Comparison of ENCODE assay signal across 8 mouse cellular contexts in genomic region chr10:66640890-66641847, GRCm38 (mm10).
DNase-seq lines count a peak whose midpoint lies in the region; ATAC-seq lines count a peak whose summit lies in the region.

No protein-coding gene starts in this region.

- intact Hi-C loops in left cerebral cortex, postnatal 4 days (cut with DNase I), result no loop called here

- no peaks in the 10 kb centered on the region for H3K4me1 ChIP-seq in liver, embryonic 11.5 days (replicated peaks; ENCODE audit: control insufficient read depth, insufficient read depth, low read length)

- H3K27ac ChIP-seq in liver, embryonic 11.5 days (ENCODE audit: low read depth, low read length), result no peak overlapping the region

- H3K9me3 ChIP-seq in liver, embryonic 11.5 days (ENCODE audit: control insufficient read depth, low read length), result no peaks in the 10 kb centered on the region

- H3K27me3 ChIP-seq in liver, embryonic 11.5 days (replicated peaks; ENCODE audit: control insufficient read depth, insufficient read depth, low read length), result no peaks in the 10 kb centered on the region

- DNase-seq in gastrocnemius, postnatal 10 days, result peak; percentile 12
- DNase-seq in gastrocnemius, adult 8-10 months (ENCODE audit: low spot score in 2 of 2), result no peak
- peak; percentile 98 for DNase-seq in cerebellum, postnatal 14 days
- peak; percentile 13 for DNase-seq in gastrocnemius, postnatal 25 days
- DNase-seq in left cerebral cortex, postnatal 4 days, result peak; percentile 88
- DNase-seq in lung, postnatal 25 days (ENCODE audit: low spot score), result no peak
- no peak for DNase-seq in liver, embryonic 11.5 days (ENCODE audit: low spot score)

- H3K4me3 ChIP-seq in liver, embryonic 11.5 days (ENCODE audit: low read depth, low read length), result no peak overlapping the region

- ATAC-seq in liver, embryonic 11.5 days (replicated peaks; ENCODE audit: low FRiP score), result no peak
- no peak for ATAC-seq in erythroblast, adult 5-6 weeks (replicated peaks; ENCODE audit: low FRiP score, poor library complexity, severe bottlenecking)

- H3K36me3 ChIP-seq in liver, embryonic 11.5 days (ENCODE audit: control insufficient read depth, insufficient read depth, low read length), result no peaks in the 10 kb centered on the region

- 77% methylated on average over 24 of the region's 24 CpGs for WGBS in liver, embryonic 11.5 days

- H3K4me2 ChIP-seq in liver, embryonic 11.5 days, result no peak overlapping the region

- H3K9ac ChIP-seq in liver, embryonic 11.5 days (ENCODE audit: low read depth, low read length), result no peak overlapping the region

Comparison
In these comparisons a context has a peak if more than half of its experiments do, and no peak if none do; other contexts are left out.
1. DNase-seq: peak in gastrocnemius, postnatal 10 days (single experiment), cerebellum, postnatal 14 days (2 of 2), gastrocnemius, postnatal 25 days (single experiment) and left cerebral cortex, postnatal 4 days (single experiment); none in gastrocnemius, adult 8-10 months (0 of 2), lung, postnatal 25 days (single experiment) and liver, embryonic 11.5 days (single experiment).